Mouse (Mus musculus): ENCODE results near the gene Tpx2.

Gene Tpx2

DNA sequence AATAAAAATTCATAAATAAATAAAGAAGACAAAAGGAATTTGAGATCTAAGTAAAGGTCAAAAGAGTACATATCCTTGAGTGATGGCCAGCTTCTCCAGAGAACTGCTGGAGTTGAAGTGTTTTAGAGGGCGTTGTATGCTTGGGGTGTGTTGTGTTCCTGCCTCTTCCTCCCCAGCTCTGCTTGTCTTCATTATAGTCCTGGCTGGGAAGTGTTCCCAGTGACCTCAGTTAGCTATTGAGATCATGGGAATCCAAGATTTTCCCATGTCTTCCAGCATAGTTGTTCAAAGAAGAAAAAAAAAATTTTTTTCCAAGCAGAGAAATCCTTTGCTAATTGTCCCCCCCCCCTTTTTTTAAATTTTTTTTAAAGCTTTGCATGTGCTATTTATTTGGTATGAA is 14.1 kb downstream of the Tpx2 start:
- no peak for DNase-seq (ENCODE audit: low spot score in 2 of 2)

DNA sequence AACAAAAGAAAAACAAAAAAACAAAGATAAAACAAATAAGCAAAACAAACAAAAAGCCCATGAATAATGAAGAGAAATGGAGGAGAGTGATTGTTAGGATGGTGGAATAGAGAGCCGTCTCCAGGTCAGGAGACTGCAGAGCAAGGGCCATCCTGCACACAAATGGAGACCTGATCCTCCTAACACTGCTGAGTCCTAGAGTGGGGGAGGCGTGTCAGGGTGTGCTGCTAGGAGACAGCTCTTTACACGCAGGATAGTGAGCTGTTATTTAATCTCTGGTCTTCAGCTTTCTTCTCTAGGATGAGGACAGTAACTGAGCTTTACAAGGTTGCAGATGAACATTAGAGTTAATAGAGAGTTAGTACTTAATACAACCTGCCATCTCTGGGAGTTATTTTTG is 14.9 kb downstream of the Tpx2 start:
- no peak for DNase-seq (ENCODE audit: low spot score in 2 of 2)

DNA sequence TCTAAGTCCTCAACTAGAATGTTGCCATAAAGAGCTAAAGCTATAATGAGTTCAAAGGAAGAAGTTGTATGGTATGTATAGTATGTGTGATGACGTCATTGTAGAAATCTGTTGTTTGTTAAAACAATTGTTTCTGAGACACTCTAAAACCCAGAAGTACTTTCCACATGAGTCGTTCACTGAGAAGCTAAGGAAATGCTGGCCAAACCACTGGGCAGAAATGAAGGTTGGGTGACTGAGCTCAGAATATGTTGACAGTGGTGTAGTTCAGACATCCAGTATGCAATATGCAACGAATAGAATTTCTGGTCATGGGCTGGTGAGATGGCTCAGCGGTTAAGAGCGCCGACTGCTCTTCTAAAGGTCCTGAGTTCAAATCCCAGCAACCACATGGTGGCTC is 15.6 kb downstream of the Tpx2 start:
- DNase-seq (ENCODE audit: low spot score in 2 of 2) = no peak

DNA sequence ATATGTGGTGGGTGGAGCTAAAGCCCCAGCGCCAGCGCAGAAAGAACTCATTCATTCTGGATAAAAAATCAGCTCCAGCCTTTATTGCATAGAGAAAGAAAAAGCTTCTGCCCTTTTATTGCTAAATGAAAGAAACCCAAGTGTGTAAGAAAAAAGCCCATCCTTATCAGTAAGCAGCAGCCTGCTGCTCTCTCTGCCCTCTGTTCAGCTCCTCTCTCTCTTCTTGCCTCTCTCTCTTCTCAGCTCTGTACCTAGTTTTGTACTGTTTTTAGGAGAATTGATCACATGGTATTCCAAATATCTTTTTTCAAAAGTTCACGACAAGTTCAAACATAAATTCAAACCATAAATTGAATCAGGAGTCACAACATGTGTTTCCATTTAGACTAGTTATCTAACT is 30.5 kb downstream of the Tpx2 start:
- no peak for DNase-seq (ENCODE audit: low spot score in 2 of 2)

DNA sequence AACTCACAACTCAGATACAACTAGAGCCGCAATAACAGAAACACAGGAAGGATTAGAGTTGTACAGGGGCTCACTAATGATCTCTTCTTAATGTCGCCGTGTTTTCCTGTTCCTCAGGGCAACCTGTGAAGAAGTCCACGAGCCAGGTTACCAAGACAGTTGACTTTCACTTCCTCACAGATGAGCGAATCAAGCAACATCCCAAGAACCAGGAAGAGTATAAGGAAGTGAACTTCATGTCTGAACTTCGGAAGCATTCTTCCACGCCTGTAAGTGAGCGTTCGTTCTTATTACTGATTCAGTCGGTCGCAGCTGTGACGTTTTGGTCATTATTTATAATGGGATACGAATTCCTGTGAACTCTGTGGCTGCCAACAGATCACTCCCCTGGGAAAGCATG is 33.1 kb downstream of the Tpx2 start:
- DNase-seq (ENCODE audit: low spot score in 2 of 2) = no peak

DNA sequence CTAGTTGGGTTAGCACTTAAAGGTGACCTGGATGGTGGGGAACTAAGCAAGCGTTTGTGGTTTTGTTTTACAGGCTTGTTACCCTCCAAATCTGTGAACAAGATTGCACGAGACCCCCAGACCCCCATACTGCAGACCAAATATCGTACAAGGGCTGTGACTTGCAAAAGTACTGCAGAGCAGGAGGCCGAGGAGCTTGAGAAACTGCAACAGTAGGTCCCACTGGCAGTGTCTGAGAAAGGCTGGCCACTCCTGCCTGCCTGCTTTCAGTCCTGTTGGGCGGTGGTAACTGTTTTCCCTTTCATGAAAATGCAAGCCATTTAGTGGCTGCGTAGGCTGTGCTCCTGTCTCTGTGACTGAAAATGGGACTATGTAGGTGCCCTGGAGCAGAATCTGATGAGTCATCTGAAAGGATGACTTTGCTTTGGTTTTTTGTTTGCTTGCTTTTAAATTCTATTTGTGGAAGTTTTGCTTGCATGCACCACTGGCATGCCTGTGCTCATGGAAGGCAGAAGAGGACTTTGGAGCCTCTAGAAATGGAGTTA is 36.4 kb downstream of the Tpx2 start:
- DNase-seq (ENCODE audit: low spot score in 2 of 2) = no peak

DNA sequence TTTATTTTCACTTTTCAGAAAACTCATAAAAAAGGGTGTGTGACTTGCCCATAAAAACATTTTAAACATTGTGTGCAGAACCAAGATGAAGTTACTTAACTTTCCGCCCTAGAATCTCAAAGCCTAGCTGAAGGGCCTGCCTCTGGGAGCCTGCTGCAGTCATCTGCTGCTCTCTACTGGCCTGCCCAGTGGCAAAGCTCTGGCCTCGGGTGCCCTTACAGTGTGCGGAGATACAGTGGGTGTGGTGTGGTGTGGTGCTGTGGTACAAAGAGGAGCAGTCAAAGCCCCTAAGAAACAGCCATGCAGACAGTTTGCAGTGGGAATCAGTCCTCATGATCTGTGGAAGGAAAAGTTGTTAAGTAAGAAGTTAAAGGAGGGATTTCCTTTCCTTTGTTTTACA is 39.5 kb downstream of the Tpx2 start:
- DNase-seq (ENCODE audit: low spot score in 2 of 2) = no peak

DNA sequence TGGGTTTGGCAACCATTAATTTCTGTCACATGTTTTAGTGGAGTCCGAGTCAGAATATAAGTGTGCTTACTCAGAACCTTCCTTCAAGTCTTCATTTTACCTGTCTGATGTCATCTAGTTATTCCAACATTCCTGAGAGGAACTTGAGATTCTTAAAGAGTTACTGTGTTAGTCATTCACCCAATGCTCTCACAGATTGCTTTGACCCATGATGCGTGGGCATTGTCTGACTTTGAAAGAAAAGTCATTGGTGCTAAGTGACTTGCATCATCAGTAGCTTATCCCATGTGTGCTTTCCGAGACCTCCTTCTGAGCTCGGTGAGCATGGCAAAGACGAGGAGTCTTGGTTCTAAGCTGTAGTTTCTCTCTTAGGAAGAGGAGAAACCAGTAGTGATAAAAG is 41.0 kb downstream of the Tpx2 start:
- DNase-seq (ENCODE audit: low spot score in 2 of 2) = no peak

DNA sequence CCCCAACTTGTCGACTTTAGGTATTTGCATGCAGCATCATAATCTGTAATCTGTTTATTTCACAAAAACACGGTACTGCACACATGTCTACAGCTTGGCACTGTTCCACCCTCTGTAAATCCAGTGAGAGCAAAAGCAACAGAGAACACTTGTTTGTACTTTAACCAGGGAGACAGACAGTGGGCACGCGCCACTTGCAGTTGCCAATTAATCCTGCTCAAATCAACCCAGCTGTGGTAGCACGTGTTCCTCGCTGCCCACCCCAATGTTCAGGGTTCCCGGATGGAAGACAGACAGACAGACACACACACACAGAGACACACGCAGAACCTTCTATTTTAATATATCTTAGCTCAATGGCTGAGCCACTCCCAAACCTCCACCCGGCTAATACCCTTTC is 48.1 kb downstream of the Tpx2 start:
- no peak for DNase-seq (ENCODE audit: low spot score in 2 of 2)

DNA sequence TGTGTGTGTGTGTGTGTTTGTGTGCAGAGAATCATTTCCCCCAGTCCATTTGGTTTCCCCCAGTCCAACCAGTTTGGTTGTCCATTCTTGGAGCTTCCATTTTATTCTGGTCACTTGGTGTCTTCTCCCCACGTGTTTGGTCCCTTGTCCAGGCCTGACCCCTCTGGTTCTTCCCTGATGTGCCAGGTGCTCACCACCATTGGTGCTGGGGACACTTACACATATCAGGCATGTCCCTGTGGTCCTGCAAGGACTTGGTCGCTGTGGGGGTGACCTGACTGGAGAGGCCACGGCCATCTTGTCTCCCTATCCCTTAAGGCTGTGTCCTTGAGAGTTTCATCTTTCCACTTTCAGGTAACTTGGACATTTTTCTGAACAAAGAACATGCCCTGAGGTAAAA is 49.2 kb downstream of the Tpx2 start:
- no peak for DNase-seq (ENCODE audit: low spot score in 2 of 2)

DNA sequence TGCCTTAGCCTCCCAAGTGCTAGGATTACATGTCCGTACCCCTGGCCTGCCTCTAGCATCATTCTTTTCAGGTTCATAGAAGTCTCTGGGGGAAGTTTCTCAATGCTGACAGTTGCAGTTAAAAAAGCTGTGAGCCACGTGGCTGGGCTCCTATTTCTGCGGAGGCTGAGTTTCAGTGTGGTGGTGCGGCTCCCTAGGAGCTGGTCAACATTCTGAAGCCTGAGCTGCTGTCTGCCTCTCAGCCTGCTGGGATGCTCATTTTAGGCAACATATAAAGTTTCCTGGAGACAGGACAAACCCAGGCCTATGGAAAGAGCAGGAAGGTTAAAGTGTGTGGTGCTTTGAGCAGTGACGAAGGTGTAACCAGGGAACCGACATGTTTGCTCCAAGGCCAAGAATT is 51.2 kb downstream of the Tpx2 start:
- DNase-seq (ENCODE audit: low spot score in 2 of 2) = no peak

DNA sequence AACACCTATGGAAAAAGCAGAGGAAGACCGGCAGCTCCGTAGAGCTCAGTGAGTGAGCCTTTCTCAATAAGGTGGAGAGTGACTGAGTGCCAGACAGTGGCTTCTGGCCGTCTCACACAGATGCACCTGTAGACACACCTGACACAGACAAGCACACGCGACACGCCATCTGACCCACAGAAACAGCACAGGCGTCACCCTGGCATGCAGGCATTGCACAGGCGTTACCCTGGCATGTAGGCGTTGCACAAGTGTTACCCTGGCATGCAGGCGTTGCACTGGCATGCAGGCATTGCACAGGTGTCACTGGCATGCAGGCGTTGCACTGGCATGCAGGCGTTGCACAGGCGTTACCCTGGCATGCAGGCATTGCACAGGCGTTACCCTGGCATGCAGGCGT is 53.5 kb downstream of the Tpx2 start:
- no peak for DNase-seq (ENCODE audit: low spot score in 2 of 2)

DNA sequence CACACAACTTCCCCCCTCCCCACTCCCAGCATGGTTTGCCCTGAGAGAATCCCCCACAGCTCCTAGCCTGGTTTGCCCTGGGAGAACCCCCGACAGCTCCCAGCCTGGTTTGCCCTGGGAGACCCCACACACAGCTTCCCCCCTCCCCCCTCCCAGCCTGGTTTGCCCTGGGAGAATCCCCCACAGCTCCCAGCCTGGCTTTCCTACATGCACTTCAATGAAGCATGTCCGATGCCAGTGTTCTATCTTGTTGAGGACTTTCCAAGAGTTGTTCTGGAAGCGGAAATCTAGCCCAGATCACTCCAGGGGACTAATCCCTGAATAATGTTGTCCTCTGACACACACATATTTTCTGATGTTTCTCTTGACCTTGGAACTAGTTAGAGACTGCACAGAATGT is 54.9 kb downstream of the Tpx2 start:
- no peak for DNase-seq (ENCODE audit: low spot score in 2 of 2)

DNA sequence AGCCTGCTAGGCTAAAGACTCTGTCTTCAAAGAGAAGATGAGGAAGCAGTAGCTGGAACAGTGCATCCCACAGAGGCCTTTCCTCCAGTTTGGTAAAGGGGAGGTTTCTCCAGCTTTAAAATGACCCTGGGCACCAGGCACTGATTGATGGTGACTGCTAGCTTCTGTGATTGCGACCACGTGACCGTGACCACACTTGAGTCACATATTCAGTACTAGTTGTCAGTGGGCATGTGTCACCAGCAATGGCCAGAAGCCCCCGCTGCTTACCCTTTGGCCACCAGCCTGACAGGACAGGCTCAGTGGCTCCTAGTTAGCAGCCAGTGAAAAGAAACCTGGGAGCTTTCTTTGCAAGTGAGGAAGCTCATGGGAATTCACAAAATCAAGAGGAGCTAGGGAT is 55.8 kb downstream of the Tpx2 start:
- no peak for DNase-seq (ENCODE audit: low spot score in 2 of 2)

DNA sequence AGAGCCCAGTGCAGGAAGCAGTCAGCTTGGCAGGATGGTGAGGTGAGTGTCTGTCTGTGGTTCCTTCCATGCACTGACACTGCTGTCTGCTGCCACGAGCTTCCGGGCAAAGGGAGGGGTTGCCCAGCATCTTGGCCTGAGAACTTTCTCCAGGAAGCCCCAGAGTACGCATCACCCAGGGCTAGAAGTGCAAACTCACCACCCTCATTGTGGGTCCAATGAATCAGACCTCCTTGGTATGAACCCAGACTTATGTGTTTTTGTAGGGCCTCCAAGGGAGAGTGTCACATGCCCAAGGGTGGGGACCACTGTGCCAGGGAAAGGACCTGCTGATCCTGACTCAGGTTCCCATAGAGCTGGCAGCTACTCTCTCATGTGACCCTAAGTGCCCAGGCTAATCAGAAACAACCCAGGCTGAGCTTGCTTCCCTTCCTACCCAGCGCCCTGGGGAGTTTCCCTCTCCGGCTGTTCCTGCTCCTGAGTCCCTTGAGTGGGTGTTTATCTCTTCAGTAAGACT is 56.4 kb downstream of the Tpx2 start:
- DNase-seq (ENCODE audit: low spot score in 2 of 2) = no peak

DNA sequence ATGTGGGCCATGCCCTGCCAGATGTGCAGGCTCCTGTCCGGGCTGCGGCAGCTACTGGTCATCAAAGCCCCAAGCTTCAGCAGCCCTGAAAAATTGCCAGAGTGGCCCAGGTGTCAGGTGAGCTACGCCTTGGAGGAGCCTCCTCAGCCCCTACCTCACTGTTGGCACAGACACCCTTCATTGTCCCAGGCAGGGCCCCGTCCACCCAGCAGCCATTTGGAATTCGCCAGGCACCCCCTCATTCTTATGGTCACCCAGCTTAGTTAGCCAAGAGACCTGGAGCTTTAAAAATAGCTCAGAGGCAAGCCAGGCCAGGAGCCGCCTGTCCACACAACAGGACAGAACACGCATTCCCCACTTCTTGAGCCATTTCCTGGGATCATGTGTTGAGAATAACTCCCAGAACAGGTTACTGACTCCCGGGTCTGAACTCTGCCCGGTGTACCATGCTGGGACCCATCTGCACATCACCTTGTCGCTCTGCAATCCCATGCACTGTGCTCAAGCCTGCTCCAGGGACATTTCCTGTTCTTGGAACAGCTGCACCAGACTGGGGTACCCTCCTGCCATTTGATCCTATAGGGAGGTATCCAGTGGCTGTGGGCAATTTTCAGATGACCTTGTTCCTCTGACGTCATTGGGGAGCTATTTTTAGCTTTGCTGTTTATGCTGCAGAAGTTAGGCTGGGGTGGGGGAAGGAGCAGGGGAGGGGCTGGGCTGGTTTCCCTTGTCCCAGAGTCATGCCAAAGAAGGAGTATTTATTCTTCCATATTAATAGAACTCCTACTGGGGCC is 57.5 kb downstream of the Tpx2 start:
- DNase-seq (ENCODE audit: low spot score in 2 of 2) = no peak

DNA sequence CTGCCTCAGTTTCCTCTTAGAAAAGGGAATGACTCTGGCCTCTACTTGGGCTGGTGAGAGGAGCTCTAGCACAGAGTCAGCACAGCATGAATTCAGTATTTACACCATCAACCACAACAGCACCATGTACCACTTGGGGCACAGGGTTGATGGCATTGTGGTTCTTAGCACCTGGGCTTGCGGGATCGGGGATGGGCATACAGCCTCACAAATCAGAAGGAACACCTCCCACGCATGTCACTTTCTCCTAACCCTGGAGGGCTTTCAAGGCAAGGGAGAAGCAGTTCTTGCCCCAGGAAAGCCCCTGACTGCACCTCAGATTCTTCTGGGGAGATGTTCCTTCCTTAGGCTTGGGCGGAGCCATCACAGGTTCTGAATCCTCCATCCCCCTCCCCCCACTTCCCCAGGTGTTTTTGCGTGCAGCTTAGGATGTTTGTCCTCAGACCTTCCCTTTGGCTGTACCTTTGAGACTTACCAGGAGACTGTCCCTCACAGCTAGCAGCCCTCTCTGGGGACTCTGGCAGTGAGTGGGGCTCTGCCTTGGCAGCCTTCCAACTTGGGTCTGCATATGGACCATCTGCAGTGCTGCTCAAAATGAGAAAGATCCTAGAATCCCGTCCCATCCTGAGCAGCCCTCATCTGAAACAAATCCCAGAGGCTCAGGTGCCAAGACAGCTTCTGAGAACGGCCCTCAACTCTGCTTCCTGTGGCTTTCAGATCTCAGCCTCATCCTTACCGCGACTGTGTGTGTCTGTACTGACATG is 58.7 kb downstream of the Tpx2 start:
- DNase-seq (ENCODE audit: low spot score in 2 of 2) = no peak

DNA sequence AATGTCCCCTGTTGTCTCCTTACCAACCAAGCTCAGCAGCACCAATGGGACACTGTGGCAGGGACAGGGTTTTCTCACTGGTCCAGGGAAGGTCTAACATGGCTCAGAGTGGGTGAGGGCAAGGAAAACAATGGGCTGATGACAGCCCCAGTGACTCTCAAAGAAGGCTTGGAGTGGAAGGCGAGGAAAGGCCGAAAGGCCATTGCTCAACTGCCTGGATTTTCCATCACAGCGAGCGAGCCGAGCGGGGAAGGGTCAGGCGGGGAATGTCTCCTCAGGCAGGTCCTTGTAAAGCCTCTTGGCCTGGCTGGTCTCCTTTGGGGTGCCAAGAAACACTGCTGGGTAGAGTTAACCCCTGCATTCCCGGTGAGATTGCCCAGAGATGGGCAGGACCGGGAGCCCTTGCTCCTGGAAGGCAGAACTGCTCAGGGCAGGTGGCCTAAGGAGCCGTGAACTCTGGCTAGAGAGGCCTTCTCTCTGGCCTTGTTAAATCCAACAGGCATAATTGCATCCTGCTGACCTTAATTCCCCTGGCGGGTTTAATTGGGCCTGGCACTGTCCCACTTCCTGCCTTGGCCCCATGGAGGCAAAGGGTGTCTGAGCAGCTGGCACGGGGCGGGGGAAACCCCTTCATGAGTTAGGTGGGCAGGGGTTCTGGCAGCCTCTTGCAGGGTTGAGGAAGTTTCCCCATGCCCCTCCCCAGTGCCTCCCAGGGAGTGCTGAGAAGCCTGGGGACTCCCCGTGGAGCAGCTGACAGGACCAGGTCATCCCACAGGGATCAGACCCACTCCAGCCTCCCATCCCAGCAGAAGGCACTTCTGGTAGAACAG is 59.6 kb downstream of the Tpx2 start:
- no peak for DNase-seq (ENCODE audit: low spot score in 2 of 2)

DNA sequence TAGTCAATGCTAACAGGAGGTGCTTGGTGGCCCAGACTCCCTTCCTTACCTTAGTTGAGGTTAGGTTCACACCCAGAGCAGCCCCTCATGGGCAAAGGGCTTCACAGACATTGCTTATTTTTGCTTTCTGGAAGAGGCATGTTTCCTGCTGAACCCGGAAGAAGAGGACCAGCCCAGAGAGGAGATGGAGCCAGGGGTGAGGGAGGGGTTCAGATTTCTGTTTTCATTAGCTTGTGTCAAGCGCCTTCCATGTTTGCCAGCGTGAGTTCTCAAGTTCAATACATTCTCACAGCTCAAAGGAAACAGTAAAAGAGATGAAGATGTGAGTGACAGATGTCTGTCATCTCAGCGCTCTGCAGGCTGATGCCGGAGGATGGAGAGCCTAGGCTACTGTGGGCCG is 62.1 kb downstream of the Tpx2 start:
- no peak for DNase-seq (ENCODE audit: low spot score in 2 of 2)

DNA sequence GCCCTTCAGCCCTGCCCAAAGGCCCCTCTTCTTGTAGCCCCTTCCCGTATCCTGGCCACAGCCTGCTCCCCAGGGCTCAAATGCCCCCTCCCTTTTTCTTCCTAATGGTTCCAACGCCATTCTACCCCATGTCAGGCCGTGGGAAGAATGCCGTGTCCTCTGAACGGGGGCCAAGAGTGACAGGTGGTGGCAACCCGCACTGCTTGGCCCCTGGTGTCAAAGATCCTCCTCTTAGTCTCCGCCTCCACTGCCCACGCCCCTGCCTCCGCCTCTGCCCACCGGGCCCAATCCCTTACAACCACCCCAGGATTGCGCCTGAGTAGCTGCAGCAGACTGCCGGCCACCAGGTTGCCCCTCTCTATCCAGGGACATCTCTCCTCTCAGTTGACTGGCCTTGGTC is 63.3 kb downstream of the Tpx2 start, which contains the start of gene Mylk2:
TSS of gene Mylk2 (plus strand) at position 322 of the 400 bp plus-strand sequence.
- DNase-seq (ENCODE audit: low spot score in 2 of 2) = no peak

DNA sequence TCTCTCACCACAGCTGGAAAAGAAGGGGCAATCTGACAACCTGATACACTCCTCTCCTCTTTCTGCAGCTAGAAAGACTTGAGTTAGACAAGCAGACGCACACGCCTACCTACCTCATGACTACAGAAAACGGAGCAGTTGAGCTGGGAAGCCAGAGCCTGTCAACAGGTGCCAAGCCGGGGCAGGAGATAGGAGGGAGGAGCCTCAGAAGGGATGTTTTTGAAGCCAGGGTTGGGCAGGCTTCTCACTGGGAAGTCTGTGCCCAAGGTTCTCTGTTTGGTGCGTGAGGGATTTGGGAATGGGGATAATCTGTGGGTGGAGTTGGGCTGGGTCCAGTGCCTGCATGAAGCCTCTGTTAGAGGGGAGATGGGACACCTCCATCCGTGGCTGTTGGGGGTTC is 63.7 kb downstream of the Tpx2 start:
- no peak for DNase-seq (ENCODE audit: low spot score in 2 of 2)

DNA sequence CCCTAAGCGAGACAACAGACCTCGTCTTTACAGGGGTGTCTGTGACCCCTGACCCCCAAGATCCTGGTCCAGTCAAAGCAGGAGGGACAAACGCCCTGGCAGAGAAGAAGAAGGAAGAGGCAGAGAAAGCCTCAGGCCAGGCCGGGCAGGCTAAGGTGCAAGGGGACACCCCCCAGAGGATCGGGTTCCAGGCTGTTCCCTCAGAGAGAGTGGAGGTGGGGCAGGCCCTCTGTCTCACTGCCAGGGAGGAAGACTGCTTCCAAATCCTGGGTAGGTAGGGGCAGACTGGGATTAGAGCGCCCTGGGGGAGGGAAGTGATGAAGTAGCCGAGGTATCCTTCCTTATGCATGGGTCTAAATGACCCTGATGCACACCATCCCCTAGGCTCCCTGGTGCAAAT is 65.7 kb downstream of the Tpx2 start:
- DNase-seq (ENCODE audit: low spot score in 2 of 2) = no peak

Measured in spleen, postnatal 14 days (tissue).